Comparison of ENCODE assay signal across 10 mouse cellular contexts in genomic region chr13:55830833-55831721, GRCm38 (mm10). TPM values are rescaled to one million over a fixed set of nuclear protein-coding genes. Genes with fewer than 3 reads are reported as not detected.
DNase-seq lines count a peak whose midpoint lies in the region; ATAC-seq and TF ChIP-seq lines count a peak whose summit lies in the region.
"Had no signal": no experiment of that assay in that cellular context is flagged by ENCODE, and none has a peak within 500 bp of the region (broad histone marks: within the 10 kb centered on the region; RNA-seq: fewer than 3 reads in every experiment).

No protein-coding gene starts in this region.

- H3K4me3 ChIP-seq in heart, embryonic 15.5 days = peak overlapping the region; percentile 38
- H3K4me3 ChIP-seq in embryonic facial prominence, embryonic 11.5 days (ENCODE audit: low read depth, low read length) = peak overlapping the region; percentile 48
- 0 out of 2 replicates have a peak overlapping the region, but pooled peaks have one; percentile 2 for H3K4me3 ChIP-seq in hindbrain, embryonic 15.5 days
- H3K4me3 ChIP-seq in midbrain, embryonic 14.5 days (replicated peaks; ENCODE audit: low read depth, low read length) = peak overlapping the region; percentile 17; the same call in 1 of the 2 replicates
- H3K4me3 ChIP-seq in lung, adult 2 months (replicated peaks; ENCODE audit: extremely low read depth, low read depth, low read length) = no peak overlapping the region

- H3K36me3 ChIP-seq in heart, embryonic 15.5 days = no peaks in the 10 kb centered on the region
- H3K36me3 ChIP-seq in embryonic facial prominence, embryonic 11.5 days (replicated peaks; ENCODE audit: control insufficient read depth, insufficient read depth, low read depth, low read length) = no peaks in the 10 kb centered on the region
- H3K36me3 ChIP-seq in hindbrain, embryonic 15.5 days = no peaks in the 10 kb centered on the region
- no peaks in the 10 kb centered on the region for H3K36me3 ChIP-seq in midbrain, embryonic 14.5 days (ENCODE audit: control insufficient read depth, insufficient read depth, low read length)

- no peak for TF ChIP-seq POLR2A in lung, adult 2 months (IDR thresholded peaks at IDR 0.05; ENCODE audit: borderline replicate concordance, extremely low read depth, low read depth, low read length)

- peaks cover 41% of the 10 kb centered on the region for H3K4me1 ChIP-seq in heart, embryonic 15.5 days (replicated peaks)
- peaks cover 4% of the 10 kb centered on the region for H3K4me1 ChIP-seq in embryonic facial prominence, embryonic 11.5 days (ENCODE audit: control insufficient read depth, insufficient read depth, low read length)
- peaks cover 24% of the 10 kb centered on the region for H3K4me1 ChIP-seq in hindbrain, embryonic 15.5 days (replicated peaks)
- peaks cover 5% of the 10 kb centered on the region; the same call in 1 of the 2 replicates for H3K4me1 ChIP-seq in midbrain, embryonic 14.5 days (ENCODE audit: control insufficient read depth, insufficient read depth, low read length)
- peaks cover 6% of the 10 kb centered on the region; the same call in 1 of the 2 replicates for H3K4me1 ChIP-seq in lung, adult 2 months (ENCODE audit: control insufficient read depth, insufficient read depth, low read length)

- no peaks in the 10 kb centered on the region for H3K9me3 ChIP-seq in heart, embryonic 15.5 days (replicated peaks)
- no peaks in the 10 kb centered on the region for H3K9me3 ChIP-seq in embryonic facial prominence, embryonic 11.5 days (replicated peaks; ENCODE audit: control insufficient read depth, low read length)
- H3K9me3 ChIP-seq in hindbrain, embryonic 15.5 days = no peaks in the 10 kb centered on the region
- no peaks in the 10 kb centered on the region for H3K9me3 ChIP-seq in midbrain, embryonic 14.5 days (ENCODE audit: control insufficient read depth, low read length)

- WGBS in heart, embryonic 15.5 days = under 1% methylated on average over 42 of the region's 82 CpGs
- WGBS in embryonic facial prominence, embryonic 11.5 days = under 1% methylated on average over 44 of the region's 82 CpGs
- under 1% methylated on average over 61 of the region's 82 CpGs for WGBS in hindbrain, embryonic 15.5 days
- WGBS in midbrain, embryonic 14.5 days = under 1% methylated on average over 65 of the region's 82 CpGs
- 1% methylated on average over 55 of the region's 82 CpGs for WGBS in lung, adult 2 months

- intact Hi-C loops in heart, postnatal 36 days (cut with DNase I) = no loop called here
- intact Hi-C loops in left cerebral cortex, postnatal 36 days (cut with DNase I) = loop anchor here (5.0 kb wide), 1 partner anchor 426 kb away; no protein-coding TSS in a partner anchor

- no peak overlapping the region for H3K9ac ChIP-seq in heart, embryonic 15.5 days
- peak overlapping the region; percentile 70 for H3K9ac ChIP-seq in embryonic facial prominence, embryonic 11.5 days (replicated peaks; ENCODE audit: low read length)
- H3K9ac ChIP-seq in hindbrain, embryonic 15.5 days = no peak overlapping the region
- H3K9ac ChIP-seq in midbrain, embryonic 14.5 days (replicated peaks; ENCODE audit: low read length) = no peak overlapping the region

- peak overlapping the region; percentile 56 for H3K4me2 ChIP-seq in heart, embryonic 15.5 days
- peak overlapping the region; percentile 47 for H3K4me2 ChIP-seq in embryonic facial prominence, embryonic 11.5 days (ENCODE audit: low read depth, low read length)
- H3K4me2 ChIP-seq in hindbrain, embryonic 15.5 days = peak overlapping the region; percentile 10; the same call in 1 of the 2 replicates
- peak overlapping the region; percentile 31 for H3K4me2 ChIP-seq in midbrain, embryonic 14.5 days (ENCODE audit: low read length)

- no peak for TF ChIP-seq CTCF in lung, adult 2 months (IDR thresholded peaks at IDR 0.05; ENCODE audit: insufficient read depth, low read length)

- H3K27me3 ChIP-seq in heart, embryonic 15.5 days = peaks cover 93% of the 10 kb centered on the region
- H3K27me3 ChIP-seq in embryonic facial prominence, embryonic 11.5 days (ENCODE audit: control insufficient read depth, insufficient read depth, low read length) = peaks cover 60% of the 10 kb centered on the region
- H3K27me3 ChIP-seq in hindbrain, embryonic 15.5 days = peaks cover 75% of the 10 kb centered on the region
- H3K27me3 ChIP-seq in midbrain, embryonic 14.5 days (ENCODE audit: control insufficient read depth, insufficient read depth, low read length) = peaks cover 87% of the 10 kb centered on the region

- no peak overlapping the region for H3K27ac ChIP-seq in heart, embryonic 15.5 days
- H3K27ac ChIP-seq in embryonic facial prominence, embryonic 11.5 days (replicated peaks; ENCODE audit: low read depth, low read length) = peak overlapping the region; percentile 79
- no peak overlapping the region for H3K27ac ChIP-seq in hindbrain, embryonic 15.5 days (replicated peaks)
- no peak overlapping the region for H3K27ac ChIP-seq in midbrain, embryonic 14.5 days (replicated peaks; ENCODE audit: low read depth, low read length)

- no peak for ATAC-seq in heart, embryonic 15.5 days (replicated peaks; ENCODE audit: insufficient number of reproducible peaks, insufficient read depth, low FRiP score, low read depth)
- ATAC-seq in embryonic facial prominence, embryonic 11.5 days (replicated peaks; ENCODE audit: insufficient number of reproducible peaks, low FRiP score, low TSS enrichment, low read depth) = 0 out of 2 replicates have a peak, but pooled peaks have one; percentile 27
- ATAC-seq in hindbrain, embryonic 15.5 days (ENCODE audit: low FRiP score, low read depth) = no peak
- ATAC-seq in midbrain, embryonic 14.5 days (ENCODE audit: low FRiP score, low TSS enrichment) = no peak

- DNase-seq in heart, postnatal 36 days = no peak
- DNase-seq in embryonic facial prominence, embryonic 11.5 days (ENCODE audit: low spot score) = peak; percentile 74
- peak; percentile 35 for DNase-seq in midbrain, embryonic 14.5 days
- DNase-seq in left cerebral cortex, postnatal 36 days (ENCODE audit: low spot score in 2 of 2) = no peak
- no peak for DNase-seq in adipocyte (ENCODE audit: low spot score)
- no peak for DNase-seq in lung, adult 2 months
- DNase-seq: cerebellum, postnatal 36 days; lung, postnatal 10 days had no signal

RNA-seq across cellular contexts. Expression of gene Pitx1, which starts 4.9 kb away (rescaled TPM):
- polyA plus RNA-seq in heart, embryonic 15.5 days (2015; fragmentation: Nextera tagmentation; extraction: Ambion mirVana) = 0.05 and 0.46 TPM in 2 replicates
- not detected for total RNA-seq in heart, postnatal 36 days (2021)
- 48.5 and 54.9 TPM in 2 replicates for polyA plus RNA-seq in embryonic facial prominence, embryonic 11.5 days (2014; fragmentation: Nextera tagmentation; extraction: Ambion mirVana)
- polyA plus RNA-seq in hindbrain, embryonic 15.5 days (2015; fragmentation: Nextera tagmentation; extraction: Ambion mirVana) = 0.10 and 0.30 TPM in 2 replicates
- polyA plus RNA-seq in midbrain, embryonic 14.5 days (2014; fragmentation: Nextera tagmentation; extraction: Ambion mirVana) = 3.2 and 3.3 TPM in 2 replicates
- total RNA-seq in left cerebral cortex, postnatal 36 days (2021) = not detected
- polyA plus RNA-seq in lung, adult 2 months (2012; rRNA removed) = 0.14 and 26.6 TPM in 2 replicates

RNA-seq across cellular contexts. Expression of gene Catsper3, which starts 46.7 kb away (rescaled TPM):
- not detected in 2 replicates for polyA plus RNA-seq in heart, embryonic 15.5 days (2015; fragmentation: Nextera tagmentation; extraction: Ambion mirVana)
- total RNA-seq in heart, postnatal 36 days (2021) = not detected
- not detected in 2 replicates for polyA plus RNA-seq in embryonic facial prominence, embryonic 11.5 days (2014; fragmentation: Nextera tagmentation; extraction: Ambion mirVana)
- 0.12 TPM in 1 of 2 replicates, not detected in the other for polyA plus RNA-seq in hindbrain, embryonic 15.5 days (2015; fragmentation: Nextera tagmentation; extraction: Ambion mirVana)
- not detected in 2 replicates for polyA plus RNA-seq in midbrain, embryonic 14.5 days (2014; fragmentation: Nextera tagmentation; extraction: Ambion mirVana)
- total RNA-seq in left cerebral cortex, postnatal 36 days (2021) = under 1 TPM; 0.25 to 0.29 TPM
- 0.19 TPM in 1 of 2 replicates, not detected in the other for polyA plus RNA-seq in lung, adult 2 months (2012; rRNA removed)

Comparison
In these comparisons a context has a peak if more than half of its experiments do, and no peak if none do; other contexts are left out.
1. DNase-seq: peak in embryonic facial prominence, embryonic 11.5 days (single experiment) and midbrain, embryonic 14.5 days (single experiment); none in heart, postnatal 36 days (0 of 2), left cerebral cortex, postnatal 36 days (0 of 2), adipocyte (single experiment) and lung, adult 2 months (single experiment).
2. Peak in every context shown above with its lines, with median percentiles within 50 percentile points of each other: H3K4me2 ChIP-seq.